Mouse (Mus musculus) neutrophil, adult 83 days (primary cell): ENCODE measurements around the gene Gmnn. TPM values are rescaled to one million over a fixed set of nuclear protein-coding genes. Genes with fewer than 3 reads are reported as not detected.

ENCODE experiments used
- total RNA-seq, 2 experiments: library from RNA; stranded (reverse); gene quantifications; one replicate each; pipeline ENCODE4 v1.2.4; 2023

Gmnn gene
- total RNA-seq = 10 to 100 TPM; 35.9 to 40.2 TPM

GRCm38 (mm10) chr13:24761403-24762227, at the start of gene Gmnn:
Gene Gmnn, minus strand, starts transcription at chr13:24761923.

GRCm38 (mm10) chr13:24801308-24801921, 39.7 kb upstream of the Gmnn start, which contains the start of gene BC005537:
Gene BC005537, plus strand, starts transcription at chr13:24801657.

DNA sequence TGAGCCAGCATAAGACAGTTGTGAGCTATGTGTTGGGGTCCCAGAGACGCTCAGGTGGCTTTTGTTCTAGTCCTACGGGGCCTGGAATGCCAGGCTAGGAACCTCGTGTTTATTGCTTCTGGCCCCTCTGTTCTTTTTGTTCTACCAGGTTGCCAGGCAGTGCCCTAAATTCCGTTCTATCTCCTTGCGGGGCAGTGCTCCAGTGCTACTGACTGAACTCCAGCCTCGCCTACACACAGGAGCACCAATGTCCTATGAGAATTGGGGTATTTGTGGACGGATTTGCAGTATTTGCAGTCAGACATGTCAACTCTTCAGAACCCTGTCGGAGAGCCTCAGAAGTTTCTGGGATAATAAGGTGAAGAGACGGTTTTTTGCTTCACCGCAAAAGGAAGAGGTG, 20.7 kb downstream of the Gmnn start, which contains the start of gene Armh2:
Armh2 (plus strand) TSS at position 205 of the 400 bp plus-strand sequence.

Other genes with a start within 250 kb of the Gmnn start
- gene Ripor2, start 179.7 kb downstream of the Gmnn start, total RNA-seq = 100 to 1,000 TPM; 291 to 296 TPM
- not detected for gene Armh2, start 20.7 kb downstream of the Gmnn start, total RNA-seq
- 100 to 1,000 TPM; 150 to 172 TPM for gene BC005537, start 39.7 kb upstream of the Gmnn start, total RNA-seq
- 10 to 100 TPM in 1 of 2 experiments, 1 to 10 TPM in 1; 8.7 to 10.3 TPM for gene Acot13, start 69.6 kb upstream of the Gmnn start, total RNA-seq
- gene Tdp2, start 69.8 kb upstream of the Gmnn start, total RNA-seq = 10 to 100 TPM; 22.7 to 24.9 TPM
- gene D130043K22Rik, start 83.2 kb upstream of the Gmnn start, total RNA-seq = not detected
- gene Aldh5a1, start 175.7 kb upstream of the Gmnn start, total RNA-seq = 1 to 10 TPM in 1 of 2 experiments, under 1 TPM in 1; 0.66 to 1.3 TPM
- gene Gpld1, start 181.2 kb upstream of the Gmnn start, total RNA-seq = under 1 TPM; 0.59 to 0.82 TPM